Mouse (Mus musculus) embryo, embryonic 11 days (tissue): ENCODE measurements around the gene Adcy1.

Experiments used
- DNase-seq: peaks from one replicate; pipeline ENCODE4 v3.0.0-alpha.2; 2015

The Adcy1 gene

DNA sequence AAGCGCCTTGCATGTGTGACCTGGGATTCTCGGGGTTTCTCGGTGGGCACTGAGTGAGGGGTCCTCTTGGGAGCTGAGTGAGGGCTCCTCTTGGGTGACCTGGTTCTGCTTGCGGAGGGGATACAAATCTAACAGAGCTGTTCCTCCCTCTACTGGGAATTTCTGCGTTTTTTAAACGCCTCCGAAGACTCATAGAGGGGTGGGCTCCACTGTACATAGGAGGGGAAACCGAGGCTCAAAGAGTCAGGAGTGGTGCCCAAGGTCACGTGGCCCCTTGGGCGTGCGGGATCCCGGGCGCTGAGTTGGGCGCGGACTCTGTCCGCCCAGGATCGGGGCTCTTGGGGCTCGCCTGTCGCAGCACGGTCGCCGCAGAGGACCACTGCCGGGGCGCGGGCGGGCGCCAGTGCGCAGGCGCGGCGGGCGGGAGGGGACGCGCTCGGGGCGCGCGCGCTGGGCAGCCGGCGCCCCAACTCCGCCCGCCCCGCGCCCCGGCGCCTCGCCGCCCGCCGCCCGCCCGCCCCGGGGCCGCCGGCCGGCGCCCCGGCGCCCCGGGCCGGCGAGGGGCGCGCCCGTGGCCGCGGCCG, at the start of gene Adcy1:
Gene Adcy1, plus strand, starts transcription at position 489 of the 584 bp plus-strand sequence.
- peak; percentile 73 for DNase-seq

GRCm38 (mm10) chr11:7016907-7017306, 46.4 kb upstream of the Adcy1 start:
- DNase-seq = no peak

DNA sequence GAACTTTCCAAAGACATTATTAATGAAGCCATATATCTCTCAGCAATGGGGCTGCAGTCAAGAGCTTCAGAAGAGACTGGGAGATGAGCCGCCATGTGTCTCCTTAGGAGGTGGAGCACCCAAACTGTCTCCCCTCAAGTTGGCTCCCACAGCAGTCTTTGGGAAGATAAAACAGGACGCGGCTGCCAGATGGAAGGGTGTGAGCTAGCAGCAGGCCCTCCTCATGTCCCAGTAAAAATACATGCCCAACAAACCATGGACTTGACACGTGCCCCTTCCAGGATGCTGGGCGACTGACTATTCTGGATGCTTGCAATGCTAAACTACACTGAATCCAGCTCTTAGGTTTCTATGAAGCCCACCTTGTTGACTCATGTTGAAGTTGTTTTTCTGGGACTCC, 45.2 kb upstream of the Adcy1 start:
- DNase-seq = no peak

DNA sequence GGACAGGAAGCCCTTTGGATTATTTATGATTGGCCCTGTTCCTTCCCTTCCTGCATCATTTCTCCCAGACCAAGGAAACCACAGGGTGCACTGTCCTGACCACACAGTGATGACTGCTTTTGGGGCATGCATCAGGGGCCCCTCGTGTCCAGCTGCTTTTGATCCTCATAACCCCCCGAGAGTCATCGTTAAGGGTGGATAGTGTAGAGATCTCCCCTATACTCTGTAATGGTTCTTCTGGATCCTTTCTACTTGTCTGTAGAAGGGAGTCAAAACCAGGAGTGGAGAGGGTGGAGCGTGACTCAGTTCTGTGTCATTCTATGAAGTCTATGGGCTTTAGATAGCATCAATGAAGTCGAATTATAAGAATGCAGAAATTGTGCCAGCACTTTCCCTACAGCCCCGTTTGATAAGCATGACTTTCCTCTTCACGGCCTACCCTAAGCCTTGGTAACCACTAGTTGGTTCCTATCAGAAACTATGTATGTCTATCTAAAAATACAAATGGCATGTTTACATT, 44.2 kb upstream of the Adcy1 start:
- DNase-seq = no peak

DNA sequence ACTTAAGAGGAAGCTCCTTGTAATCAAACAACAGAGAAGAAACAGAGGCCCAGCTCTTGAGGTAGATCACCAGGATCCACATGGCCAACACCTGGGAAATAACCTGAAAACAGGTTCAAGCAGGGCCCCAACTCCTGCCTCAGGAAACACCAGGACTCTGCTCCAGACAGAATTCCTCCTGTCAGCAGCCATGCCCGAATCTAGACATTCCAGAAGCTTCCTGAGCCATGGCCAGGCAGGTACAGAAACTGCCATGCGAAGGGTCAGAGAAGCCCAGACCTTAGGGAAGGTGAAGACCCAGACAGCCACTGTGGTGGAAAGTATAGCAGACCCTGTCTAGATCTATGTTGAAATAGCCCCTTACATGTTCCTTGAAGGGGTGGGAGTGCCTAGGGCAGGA, 30.2 kb upstream of the Adcy1 start:
- no peak for DNase-seq

GRCm38 (mm10) chr11:7039722-7040121, 23.6 kb upstream of the Adcy1 start:
- no peak for DNase-seq

- DNase-seq = no peak
Measured at GRCm38 (mm10) chr11:7040801-7041200, 22.5 kb upstream of the Adcy1 start.

DNA sequence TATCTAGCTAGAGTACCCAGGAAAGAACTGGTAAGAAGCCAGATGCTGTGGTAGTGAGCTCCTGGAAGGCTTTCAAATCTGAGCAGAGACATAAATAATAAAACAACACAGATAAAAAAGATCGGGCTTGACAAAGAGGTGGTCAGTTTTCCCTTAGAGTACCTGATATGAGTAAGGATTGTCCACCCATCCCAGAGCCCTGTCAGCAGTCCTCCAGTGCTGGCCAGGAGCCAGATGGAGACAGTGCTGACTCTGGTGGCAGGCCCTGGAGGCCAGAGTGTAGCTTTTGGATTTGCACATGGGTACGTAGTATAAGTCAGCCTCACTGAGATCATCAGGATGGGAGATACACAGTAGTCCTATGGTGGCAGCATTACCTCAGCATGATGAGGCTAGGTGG, 16.1 kb upstream of the Adcy1 start:
- no peak for DNase-seq

- no peak for DNase-seq
Measured at GRCm38 (mm10) chr11:7047584-7047983, 15.7 kb upstream of the Adcy1 start.

GRCm38 (mm10) chr11:7053710-7054109, 9.6 kb upstream of the Adcy1 start:
- DNase-seq = no peak

- no peak for DNase-seq
Measured at GRCm38 (mm10) chr11:7054662-7055265, 8.5 kb upstream of the Adcy1 start.

DNA sequence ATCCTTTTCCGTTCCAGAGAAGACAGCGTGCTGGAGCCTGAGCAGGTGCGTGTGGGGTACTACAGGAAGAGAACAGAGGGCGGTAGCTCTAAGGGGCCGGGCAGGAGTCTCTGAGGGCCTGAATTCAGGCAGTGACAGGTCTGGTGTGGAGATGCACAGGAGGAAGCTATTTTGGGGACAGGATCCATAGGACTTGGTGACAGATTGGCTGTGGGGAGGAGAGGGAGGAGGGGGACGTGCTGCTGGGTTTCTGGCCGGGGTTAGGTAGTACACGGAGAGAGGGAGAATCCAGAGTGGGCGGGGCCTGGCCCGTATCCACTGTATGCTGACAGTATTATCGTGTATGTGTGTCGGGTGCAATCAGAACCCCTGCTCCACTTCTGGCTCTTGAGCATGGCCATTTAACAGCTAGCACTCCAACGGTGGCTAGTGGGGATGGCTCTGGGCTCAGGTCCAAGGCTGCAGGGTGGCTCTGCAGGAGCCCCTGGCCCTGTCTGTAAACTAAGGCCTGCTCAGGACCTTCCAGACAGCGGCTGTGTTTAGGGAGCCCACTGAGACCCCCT, 7.8 kb upstream of the Adcy1 start:
- DNase-seq = peak; percentile 13

DNA sequence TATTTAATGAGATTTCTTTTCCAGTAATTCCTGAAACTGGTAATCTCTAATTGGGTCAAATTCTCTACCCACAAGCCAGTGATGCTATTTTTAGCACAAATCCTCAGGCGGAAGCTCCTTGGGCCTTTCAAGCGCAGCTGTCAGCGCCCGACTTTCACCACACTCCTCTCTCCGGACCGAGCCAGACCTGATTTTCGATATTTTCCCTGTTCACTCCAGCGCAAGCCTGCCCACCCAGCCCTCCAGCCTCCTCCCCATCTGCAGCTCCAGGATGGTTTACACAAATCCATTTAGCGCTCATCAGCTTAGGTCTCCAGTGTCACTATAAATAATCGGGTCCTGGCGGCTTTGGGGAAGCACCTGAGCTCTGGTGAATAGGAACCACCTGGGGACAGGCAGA, 7.2 kb upstream of the Adcy1 start:
- peak; percentile 29 for DNase-seq

DNA sequence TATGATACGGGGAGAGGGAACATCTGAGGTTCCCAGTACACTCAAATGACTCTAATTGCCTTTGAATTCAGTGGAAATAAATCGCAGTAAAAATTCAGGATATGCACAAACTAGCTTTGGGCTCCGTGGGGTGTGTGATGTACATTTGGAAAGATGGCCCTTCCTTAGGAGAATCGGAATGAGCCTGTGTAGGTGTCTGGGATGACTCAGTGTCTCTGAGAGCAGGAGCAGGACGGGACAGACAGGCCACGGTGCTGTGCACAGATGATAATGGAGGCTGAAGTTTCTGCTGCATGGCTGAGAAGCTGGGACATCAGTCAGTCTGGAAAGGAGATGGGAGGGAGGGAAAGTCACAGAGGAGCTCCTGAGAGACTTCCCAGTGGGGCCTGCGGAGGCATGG, 5.5 kb upstream of the Adcy1 start:
- DNase-seq = no peak

- DNase-seq = no peak
Measured at GRCm38 (mm10) chr11:7061961-7062360, 1.3 kb upstream of the Adcy1 start.

DNA sequence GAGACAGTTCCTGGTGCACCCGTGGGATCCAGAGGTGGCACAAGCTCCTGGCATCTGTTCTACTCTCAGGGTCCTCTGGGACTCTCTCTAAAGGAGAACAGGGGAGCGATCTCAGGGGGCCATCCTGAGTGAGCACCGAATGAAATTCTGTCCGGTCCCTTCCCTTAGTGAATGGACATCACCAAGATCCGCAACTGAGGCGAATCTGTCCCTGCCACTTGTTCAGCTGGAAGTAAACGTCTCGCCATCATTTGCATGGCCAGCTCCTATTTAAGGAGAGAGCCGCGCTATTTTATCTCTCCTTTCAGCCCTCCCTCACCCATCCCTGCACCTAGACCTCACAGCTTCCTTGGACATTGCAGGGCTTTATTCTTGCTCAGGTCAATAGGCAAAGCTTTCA, 723 bp upstream of the Adcy1 start:
- DNase-seq = peak; percentile 31

- peak; percentile 65 for DNase-seq
Measured at GRCm38 (mm10) chr11:7063681-7064267, 485 bp downstream of the Adcy1 start.

DNA sequence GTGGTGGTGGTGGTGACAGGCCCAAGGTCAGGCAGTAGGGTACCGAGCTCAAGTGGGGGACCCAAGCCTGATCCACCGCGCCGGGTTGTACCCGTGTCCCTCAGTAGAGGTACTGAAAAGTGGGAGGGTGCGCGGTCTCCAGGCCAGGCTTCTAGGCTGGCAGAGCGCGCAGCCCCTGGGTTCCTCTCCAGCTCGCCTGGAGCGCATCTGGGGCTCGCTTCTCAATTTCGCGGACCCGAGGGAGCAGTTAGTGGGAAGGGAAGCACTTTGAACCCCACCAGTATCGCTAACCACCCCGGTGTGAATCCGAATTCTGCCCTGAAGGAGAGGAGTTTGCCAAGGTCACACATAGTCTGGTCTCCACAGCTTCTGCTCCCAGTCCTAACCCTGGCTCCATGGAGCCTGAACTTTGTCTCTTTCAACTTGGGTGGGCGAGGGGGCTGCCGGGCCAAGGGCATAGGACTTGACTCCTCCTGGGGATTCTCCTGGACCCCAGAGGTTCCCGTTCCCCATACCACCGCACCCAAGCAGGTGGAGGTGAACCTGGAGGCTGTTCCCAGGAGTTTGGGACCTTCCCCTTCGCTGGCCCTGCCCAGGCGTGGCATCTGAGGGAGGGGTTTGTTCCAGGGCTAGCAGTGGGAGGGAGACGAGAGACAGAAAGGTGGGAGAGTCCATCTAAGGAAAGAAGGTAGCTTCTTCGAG, 1.3 kb downstream of the Adcy1 start:
- peak; percentile 43 for DNase-seq

DNA sequence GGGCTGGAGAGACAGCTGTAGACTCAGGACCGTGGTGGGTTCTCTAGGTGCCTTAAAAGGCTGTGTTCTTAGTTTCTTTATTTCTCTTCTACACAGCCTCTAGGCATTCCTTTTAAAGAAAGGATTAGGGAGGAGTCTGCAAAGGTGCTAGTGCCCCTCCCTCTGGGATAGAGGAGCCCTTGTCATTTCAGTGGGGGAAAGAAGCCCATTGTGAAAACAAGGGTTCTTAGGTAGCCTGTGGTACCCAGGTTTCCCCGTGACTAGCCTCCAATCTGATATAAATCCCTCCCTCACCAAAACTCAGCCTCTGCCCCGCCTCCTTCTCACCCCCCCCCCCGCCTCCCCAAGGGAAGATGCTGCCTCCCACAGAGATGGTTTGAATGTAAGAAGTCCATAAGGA, 2.1 kb downstream of the Adcy1 start:
- peak; percentile 8 for DNase-seq

- DNase-seq = no peak
Measured at GRCm38 (mm10) chr11:7065876-7066275, 2.6 kb downstream of the Adcy1 start.

GRCm38 (mm10) chr11:7067263-7067662, 4.0 kb downstream of the Adcy1 start:
- no peak for DNase-seq

- no peak for DNase-seq
Measured at GRCm38 (mm10) chr11:7068479-7069235, 5.4 kb downstream of the Adcy1 start.

DNA sequence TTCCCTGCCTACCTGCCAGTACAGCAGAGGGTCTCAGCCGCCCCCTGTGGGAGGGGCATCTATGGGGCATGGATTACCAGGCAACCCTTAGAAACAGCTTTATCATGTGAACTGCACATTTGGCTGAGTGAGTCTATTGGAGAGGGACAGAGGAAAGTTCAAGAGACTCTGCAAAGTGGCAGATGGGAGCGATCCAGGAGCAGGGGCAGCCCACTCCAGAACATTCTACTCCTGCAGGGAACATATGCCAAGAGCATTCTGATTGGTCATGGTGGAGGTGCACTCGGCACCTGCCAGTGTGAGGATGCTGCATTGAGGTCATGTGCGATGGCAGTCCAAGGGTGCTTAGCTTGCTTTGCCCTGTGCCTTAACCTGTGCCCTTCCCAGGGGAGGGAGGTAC, 6.5 kb downstream of the Adcy1 start:
- DNase-seq = no peak
